Mouse (Mus musculus): Measurements from ENCODE around the gene Def6. TPM values are rescaled to one million over a fixed set of nuclear protein-coding genes. Genes with fewer than 3 reads are reported as not detected.

The Def6 gene
- polyA plus RNA-seq, 1 experiment from 2014 or later: 27.3 TPM

DNA sequence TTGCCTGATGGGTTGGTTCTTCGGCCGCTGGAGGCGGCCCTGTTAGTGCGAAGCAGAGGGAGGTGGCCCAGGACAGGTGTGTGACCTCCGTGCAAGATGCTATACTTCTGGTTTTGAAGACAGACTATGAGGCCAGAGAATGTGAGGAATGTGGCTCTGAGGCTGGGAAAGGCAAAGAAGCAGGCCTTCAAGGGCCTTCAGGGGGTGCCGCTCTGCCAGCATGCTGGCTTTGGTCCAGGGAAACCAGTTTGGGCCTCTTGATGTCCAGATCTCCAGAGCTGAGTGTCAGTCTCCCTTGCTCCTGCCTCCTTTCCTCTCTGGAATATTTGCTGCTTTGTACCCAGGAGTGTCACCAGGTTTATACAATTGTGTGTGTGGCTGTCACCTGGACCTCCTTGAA, 34.7 kb downstream of the Def6 start:
- no peak for ATAC-seq (replicated peaks; ENCODE audit: low FRiP score)
- Histone ChIP-seq H3K27me3 (replicated peaks; ENCODE audit: control insufficient read depth, insufficient read depth, low read length) (no peaks in the 10 kb centered on the region), H3K4me1 (replicated peaks; ENCODE audit: control insufficient read depth, insufficient read depth, low read length) (peaks cover 38% of the 10 kb centered on the region), H3K9ac (ENCODE audit: low read depth, low read length) (no peak overlapping the region), H3K4me2 (no peak overlapping the region), H3K9me3 (ENCODE audit: control insufficient read depth, low read length) (no peaks in the 10 kb centered on the region), H3K4me3 (ENCODE audit: low read depth, low read length) (no peak overlapping the region), H3K36me3 (ENCODE audit: control insufficient read depth, insufficient read depth, low read length) (peaks cover 10% of the 10 kb centered on the region), H3K27ac (ENCODE audit: low read depth, low read length) (no peak overlapping the region)
- no peak for DNase-seq (ENCODE audit: low spot score)
- WGBS: 84% methylated on average over 6 of the region's 6 CpGs

DNA sequence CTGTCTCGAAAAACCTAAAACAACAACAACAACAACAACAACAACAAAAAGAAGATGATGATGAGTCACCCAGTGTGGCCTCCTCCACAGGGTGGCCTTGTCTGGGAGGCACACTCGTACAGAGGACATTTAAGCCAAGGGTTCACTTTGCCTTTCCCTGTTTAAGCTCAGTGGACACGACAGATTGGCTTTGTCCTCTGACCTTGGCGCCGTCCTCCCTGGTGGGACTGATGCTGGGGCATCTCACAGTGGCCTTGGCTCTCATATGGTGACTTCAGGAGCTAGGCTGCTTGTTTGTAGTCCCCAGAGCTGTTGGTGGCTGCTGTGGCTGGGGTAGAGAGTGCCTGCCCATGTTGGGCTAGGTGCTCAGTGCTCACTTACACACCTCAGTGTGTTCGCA, 36.6 kb downstream of the Def6 start:
- peaks cover 34% of the 10 kb centered on the region for H3K4me1 ChIP-seq (replicated peaks; ENCODE audit: control insufficient read depth, insufficient read depth, low read length)
- WGBS: 83% methylated on average over 6 of the region's 6 CpGs
- no peak overlapping the region for H3K4me2 ChIP-seq
- no peak overlapping the region for H3K9ac ChIP-seq (ENCODE audit: low read depth, low read length)
- ATAC-seq (replicated peaks; ENCODE audit: low FRiP score) (no peak), DNase-seq (ENCODE audit: low spot score) (no peak)
- no peak overlapping the region for H3K27ac ChIP-seq (ENCODE audit: low read depth, low read length)
- H3K4me3 ChIP-seq (ENCODE audit: low read depth, low read length): no peak overlapping the region
- H3K36me3 ChIP-seq (ENCODE audit: control insufficient read depth, insufficient read depth, low read length): peaks cover 6% of the 10 kb centered on the region
- no peaks in the 10 kb centered on the region for H3K27me3 ChIP-seq (replicated peaks; ENCODE audit: control insufficient read depth, insufficient read depth, low read length)
- H3K9me3 ChIP-seq (ENCODE audit: control insufficient read depth, low read length): no peaks in the 10 kb centered on the region

- Histone ChIP-seq H3K9me3 (ENCODE audit: control insufficient read depth, low read length) (no peaks in the 10 kb centered on the region), H3K9ac (ENCODE audit: low read depth, low read length) (no peak overlapping the region), H3K4me1 (replicated peaks; ENCODE audit: control insufficient read depth, insufficient read depth, low read length) (peaks cover 34% of the 10 kb centered on the region), H3K27ac (ENCODE audit: low read depth, low read length) (no peak overlapping the region), H3K36me3 (ENCODE audit: control insufficient read depth, insufficient read depth, low read length) (peaks cover 3% of the 10 kb centered on the region), H3K27me3 (replicated peaks; ENCODE audit: control insufficient read depth, insufficient read depth, low read length) (no peaks in the 10 kb centered on the region), H3K4me2 (no peak overlapping the region), H3K4me3 (ENCODE audit: low read depth, low read length) (no peak overlapping the region)
- DNase-seq (ENCODE audit: low spot score): no peak
- no peak for ATAC-seq (replicated peaks; ENCODE audit: low FRiP score)
- WGBS: 68% methylated on average over 6 of the region's 6 CpGs
Observed at GRCm38 (mm10) chr17:28244714-28245113, 37.1 kb downstream of the Def6 start.

DNA sequence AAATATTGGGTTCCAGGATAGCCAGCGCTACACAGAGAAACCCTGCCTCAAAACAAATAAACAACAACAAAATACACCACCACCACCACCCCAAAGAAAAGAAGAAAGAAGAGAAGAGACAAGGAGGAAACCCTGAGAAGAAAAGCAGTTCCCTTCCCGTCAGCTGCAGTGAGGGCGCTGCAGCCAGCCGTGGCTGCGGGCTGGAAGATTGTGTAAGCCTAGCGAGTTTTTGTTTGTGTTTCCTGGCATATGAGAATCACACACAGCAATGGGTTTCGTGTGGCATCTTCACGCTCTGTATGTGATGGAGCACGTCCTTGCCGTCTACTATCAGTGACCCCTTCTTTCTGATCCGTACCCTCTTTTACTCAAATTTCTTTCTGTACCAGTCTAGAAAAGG, 39.1 kb downstream of the Def6 start:
- no peak overlapping the region for H3K4me3 ChIP-seq (ENCODE audit: low read depth, low read length)
- H3K27me3 ChIP-seq (replicated peaks; ENCODE audit: control insufficient read depth, insufficient read depth, low read length): no peaks in the 10 kb centered on the region
- WGBS: 64% methylated on average over 11 of the region's 11 CpGs
- no peaks in the 10 kb centered on the region for H3K9me3 ChIP-seq (ENCODE audit: control insufficient read depth, low read length)
- no peak overlapping the region for H3K9ac ChIP-seq (ENCODE audit: low read depth, low read length)
- peaks cover 31% of the 10 kb centered on the region for H3K4me1 ChIP-seq (replicated peaks; ENCODE audit: control insufficient read depth, insufficient read depth, low read length)
- DNase-seq (ENCODE audit: low spot score) (no peak), ATAC-seq (replicated peaks; ENCODE audit: low FRiP score) (no peak)
- no peak overlapping the region for H3K4me2 ChIP-seq
- H3K36me3 ChIP-seq (ENCODE audit: control insufficient read depth, insufficient read depth, low read length): no peaks in the 10 kb centered on the region
- no peak overlapping the region for H3K27ac ChIP-seq (ENCODE audit: low read depth, low read length)

GRCm38 (mm10) chr17:28247613-28248012, 40.0 kb downstream of the Def6 start:
- DNase-seq (ENCODE audit: low spot score) (no peak), ATAC-seq (replicated peaks; ENCODE audit: low FRiP score) (peak; percentile 25)
- Histone ChIP-seq H3K4me3 (ENCODE audit: low read depth, low read length) (no peak overlapping the region), H3K4me2 (0 out of 2 replicates have a peak overlapping the region, but pooled peaks have one; percentile 6), H3K9me3 (ENCODE audit: control insufficient read depth, low read length) (no peaks in the 10 kb centered on the region), H3K27ac (ENCODE audit: low read depth, low read length) (no peak overlapping the region), H3K9ac (ENCODE audit: low read depth, low read length) (no peak overlapping the region), H3K4me1 (replicated peaks; ENCODE audit: control insufficient read depth, insufficient read depth, low read length) (peaks cover 39% of the 10 kb centered on the region), H3K27me3 (replicated peaks; ENCODE audit: control insufficient read depth, insufficient read depth, low read length) (no peaks in the 10 kb centered on the region), H3K36me3 (ENCODE audit: control insufficient read depth, insufficient read depth, low read length) (no peaks in the 10 kb centered on the region)
- 47% methylated on average over 6 of the region's 6 CpGs for WGBS

- no peaks in the 10 kb centered on the region for H3K9me3 ChIP-seq (ENCODE audit: control insufficient read depth, low read length)
- DNase-seq (ENCODE audit: low spot score): no peak
- peaks cover 39% of the 10 kb centered on the region for H3K4me1 ChIP-seq (replicated peaks; ENCODE audit: control insufficient read depth, insufficient read depth, low read length)
- no peak overlapping the region for H3K4me3 ChIP-seq (ENCODE audit: low read depth, low read length)
- no peaks in the 10 kb centered on the region for H3K36me3 ChIP-seq (ENCODE audit: control insufficient read depth, insufficient read depth, low read length)
- no peaks in the 10 kb centered on the region for H3K27me3 ChIP-seq (replicated peaks; ENCODE audit: control insufficient read depth, insufficient read depth, low read length)
- H3K27ac ChIP-seq (ENCODE audit: low read depth, low read length): no peak overlapping the region
- no peak overlapping the region for H3K4me2 ChIP-seq
- H3K9ac ChIP-seq (ENCODE audit: low read depth, low read length): no peak overlapping the region
- no peak for ATAC-seq (replicated peaks; ENCODE audit: low FRiP score)
- 51% methylated on average over 12 of the region's 12 CpGs for WGBS
Observed at GRCm38 (mm10) chr17:28249062-28249461, 41.5 kb downstream of the Def6 start.

- H3K4me2 ChIP-seq: no peak overlapping the region
- no peak overlapping the region for H3K9ac ChIP-seq (ENCODE audit: low read depth, low read length)
- ATAC-seq (replicated peaks; ENCODE audit: low FRiP score) (no peak), DNase-seq (ENCODE audit: low spot score) (no peak)
- no peaks in the 10 kb centered on the region for H3K36me3 ChIP-seq (ENCODE audit: control insufficient read depth, insufficient read depth, low read length)
- no peaks in the 10 kb centered on the region for H3K9me3 ChIP-seq (ENCODE audit: control insufficient read depth, low read length)
- WGBS: 67% methylated on average over 12 of the region's 12 CpGs
- H3K4me3 ChIP-seq (ENCODE audit: low read depth, low read length): no peak overlapping the region
- H3K27ac ChIP-seq (ENCODE audit: low read depth, low read length): 0 out of 2 replicates have a peak overlapping the region, but pooled peaks have one; percentile 8
- no peaks in the 10 kb centered on the region for H3K27me3 ChIP-seq (replicated peaks; ENCODE audit: control insufficient read depth, insufficient read depth, low read length)
- H3K4me1 ChIP-seq (replicated peaks; ENCODE audit: control insufficient read depth, insufficient read depth, low read length): peaks cover 45% of the 10 kb centered on the region
Observed at GRCm38 (mm10) chr17:28251579-28252280, 44.2 kb downstream of the Def6 start.

GRCm38 (mm10) chr17:28252281-28252648, 44.7 kb downstream of the Def6 start:
- H3K9ac ChIP-seq (ENCODE audit: low read depth, low read length): no peak overlapping the region
- H3K4me3 ChIP-seq (ENCODE audit: low read depth, low read length): no peak overlapping the region
- DNase-seq (ENCODE audit: low spot score) (no peak), ATAC-seq (replicated peaks; ENCODE audit: low FRiP score) (no peak)
- H3K4me1 ChIP-seq (replicated peaks; ENCODE audit: control insufficient read depth, insufficient read depth, low read length): peaks cover 46% of the 10 kb centered on the region
- H3K27ac ChIP-seq (ENCODE audit: low read depth, low read length): no peak overlapping the region
- H3K27me3 ChIP-seq (replicated peaks; ENCODE audit: control insufficient read depth, insufficient read depth, low read length): no peaks in the 10 kb centered on the region
- no peaks in the 10 kb centered on the region for H3K9me3 ChIP-seq (ENCODE audit: control insufficient read depth, low read length)
- WGBS: 81% methylated on average over 5 of the region's 5 CpGs
- H3K4me2 ChIP-seq: no peak overlapping the region
- H3K36me3 ChIP-seq (ENCODE audit: control insufficient read depth, insufficient read depth, low read length): no peaks in the 10 kb centered on the region

DNA sequence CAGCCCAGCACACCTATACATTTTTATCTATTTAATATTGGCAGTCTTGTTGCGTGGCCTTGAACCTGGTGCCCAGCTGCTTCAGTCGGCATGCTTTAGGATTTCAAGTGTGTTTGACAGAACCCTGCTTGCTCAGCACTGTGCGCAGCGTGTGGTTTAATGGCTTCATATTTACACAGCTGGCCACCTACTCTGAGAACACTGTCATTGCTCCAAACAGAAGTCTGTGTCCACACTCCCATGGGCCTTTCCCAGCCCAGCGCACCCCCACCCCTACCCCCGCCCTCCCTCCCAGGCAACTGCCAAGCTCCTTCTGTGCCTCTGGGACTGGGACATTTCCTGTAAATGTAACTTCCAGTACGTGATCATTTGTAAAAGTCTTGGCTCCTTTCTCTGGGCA, 45.6 kb downstream of the Def6 start:
- H3K4me1 ChIP-seq (replicated peaks; ENCODE audit: control insufficient read depth, insufficient read depth, low read length): peaks cover 45% of the 10 kb centered on the region
- no peak overlapping the region for H3K4me3 ChIP-seq (ENCODE audit: low read depth, low read length)
- H3K36me3 ChIP-seq (ENCODE audit: control insufficient read depth, insufficient read depth, low read length): no peaks in the 10 kb centered on the region
- no peak overlapping the region for H3K9ac ChIP-seq (ENCODE audit: low read depth, low read length)
- DNase-seq (ENCODE audit: low spot score) (no peak), ATAC-seq (replicated peaks; ENCODE audit: low FRiP score) (no peak)
- no peak overlapping the region for H3K27ac ChIP-seq (ENCODE audit: low read depth, low read length)
- no peaks in the 10 kb centered on the region for H3K27me3 ChIP-seq (replicated peaks; ENCODE audit: control insufficient read depth, insufficient read depth, low read length)
- H3K4me2 ChIP-seq: no peak overlapping the region
- WGBS: 77% methylated on average over 7 of the region's 7 CpGs
- no peaks in the 10 kb centered on the region for H3K9me3 ChIP-seq (ENCODE audit: control insufficient read depth, low read length)

Data from liver, embryonic 11.5 days (tissue).